Mouse (Mus musculus) cerebellum, adult 2 months (tissue): ENCODE data around the gene Olfr1307. TPM values are rescaled to one million over a fixed set of nuclear protein-coding genes. Genes with fewer than 3 reads are reported as not detected.

Experiments
- DNase-seq, 2 experiments: peaks; one replicate each; pipeline ENCODE4 v3.0.0; 2021
- H3K27ac ChIP-seq: fragments of 200-500 bp; 2 replicates; pipeline ENCODE4 v1.5.1; 2012; ENCODE audit warnings: low read length, control low read depth, inconsistent platforms; ENCODE audit not compliant: insufficient read depth
- H3K27me3 ChIP-seq: fragments of 200-500 bp; 2 replicates; pipeline ENCODE4 v1.6.1; 2012; ENCODE audit warnings: inconsistent platforms, mild to moderate bottlenecking, low read length, moderate library complexity; ENCODE audit not compliant: control insufficient read depth, insufficient read depth
- H3K4me1 ChIP-seq: fragments of 200-500 bp; 2 replicates; pipeline ENCODE4 v1.6.1; 2011; ENCODE audit warnings: low read length; ENCODE audit not compliant: control insufficient read depth, insufficient read depth
- H3K4me3 ChIP-seq: fragments of 200-500 bp; replicated peaks from 2 replicates; pipeline ENCODE3; 2011; ENCODE audit warnings: mild to moderate bottlenecking, low read depth, low read length, control low read depth; ENCODE audit not compliant: insufficient read depth
- CTCF ChIP-seq: fragments of 200-500 bp; IDR thresholded peaks from 2 replicates; pipeline ENCODE4 v1.5.1; 2011; ENCODE audit warnings: low read depth, mild to moderate bottlenecking, control low read depth, low read length, moderate library complexity, borderline replicate concordance; ENCODE audit not compliant: insufficient read depth
- POLR2A ChIP-seq: fragments of 200-500 bp; IDR thresholded peaks from 2 replicates; pipeline ENCODE4 v1.6.1; 2011; ENCODE audit warnings: low read length, control low read depth, borderline replicate concordance; ENCODE audit not compliant: insufficient read depth
- WGBS: fragments of 180-500 bp; shearing (Covaris S2); methylation state at CpG from one replicate; pipeline ENCODE4 v1.1.7; 2018; 5-methylcytosine and 5-hydroxymethylcytosine counted together
- polyA plus RNA-seq: library from polyadenylated mRNA; depleted of rRNA; stranded (reverse); fragments of >200 nt; gene quantifications from 2 replicates; pipeline ENCODE4 v1.2.3, GENCODE M21; 2012; rRNA removed

Gene Olfr1307
- not detected in 2 replicates for polyA plus RNA-seq

DNA sequence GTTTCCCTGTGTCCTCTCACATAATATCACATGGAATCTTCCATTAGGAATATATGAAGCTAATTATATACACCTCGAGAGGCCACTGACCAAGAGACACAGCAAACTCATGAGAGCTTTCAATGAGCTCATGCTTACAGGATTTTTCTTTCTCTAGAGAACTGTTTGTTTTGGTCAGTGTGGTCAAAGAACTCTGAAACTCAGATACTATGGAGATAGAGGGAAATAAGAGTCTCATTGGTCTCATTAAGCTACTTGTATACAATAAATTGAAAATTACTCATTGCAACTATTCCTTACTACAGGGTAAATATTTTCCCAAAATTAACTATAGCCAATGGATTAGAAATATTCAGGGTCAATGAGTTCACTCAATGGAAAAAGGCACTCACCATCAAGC lies at the start of gene Olfr1307:
TSS of gene Olfr1307 (minus strand) at position 101 of the 400 bp plus-strand sequence.
- Histone ChIP-seq H3K27ac (no peak within 1 kb of the TSS), H3K4me3 (no peak within 1 kb of the TSS), H3K27me3 (no peaks in the 10 kb centered on the region), H3K4me1 (no peaks in the 10 kb centered on the region)
- DNase-seq: no peak
- 81% methylated on average over 1 of the region's 1 CpGs for WGBS
- TF ChIP-seq POLR2A (no peak), CTCF (no peak)

DNA sequence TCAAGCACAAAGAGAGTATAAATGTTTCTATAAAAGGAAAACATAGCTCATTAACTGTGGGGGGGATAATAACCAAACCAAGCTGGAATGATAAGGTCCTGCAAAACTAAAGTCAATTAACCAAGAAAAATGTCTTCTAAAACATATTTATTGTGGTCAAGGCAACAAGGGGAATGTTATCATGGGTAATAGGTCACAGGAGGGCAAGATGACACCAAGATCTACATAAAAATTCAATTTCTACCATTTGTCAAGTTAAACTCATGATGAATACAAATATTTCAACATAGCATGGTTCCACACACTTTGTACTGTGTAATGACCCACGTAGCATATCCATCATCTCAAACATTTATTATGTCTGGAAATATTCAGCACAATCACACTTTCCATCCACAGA lies 40.9 kb upstream of the Olfr1307 start, which contains the start of gene Olfr1309:
TSS of gene Olfr1309 (minus strand) at position 101 of the 400 bp plus-strand sequence.
- 57% methylated on average over 1 of the region's 1 CpGs for WGBS
- no peak for TF ChIP-seq POLR2A
- DNase-seq: no peak
- H3K27me3 ChIP-seq: no peaks in the 10 kb centered on the region
- H3K27ac ChIP-seq: no peak within 1 kb of the TSS
- H3K4me1 ChIP-seq: no peaks in the 10 kb centered on the region
- no peak within 1 kb of the TSS for H3K4me3 ChIP-seq

- H3K27me3 ChIP-seq: no peaks in the 10 kb centered on the region
- TF ChIP-seq CTCF (no peak), POLR2A (no peak)
- 29% methylated on average over 1 of the region's 1 CpGs for WGBS
- no peaks in the 10 kb centered on the region for H3K4me1 ChIP-seq
- H3K27ac ChIP-seq: no peak within 1 kb of the TSS
- no peak within 1 kb of the TSS for H3K4me3 ChIP-seq
- no peak for DNase-seq
Observed at GRCm38 (mm10) chr2:111964844-111965243, 15.6 kb upstream of the Olfr1307 start, which contains the start of gene Olfr1308. Gene Olfr1308 (minus strand): TSS chr2:111964944.

DNA sequence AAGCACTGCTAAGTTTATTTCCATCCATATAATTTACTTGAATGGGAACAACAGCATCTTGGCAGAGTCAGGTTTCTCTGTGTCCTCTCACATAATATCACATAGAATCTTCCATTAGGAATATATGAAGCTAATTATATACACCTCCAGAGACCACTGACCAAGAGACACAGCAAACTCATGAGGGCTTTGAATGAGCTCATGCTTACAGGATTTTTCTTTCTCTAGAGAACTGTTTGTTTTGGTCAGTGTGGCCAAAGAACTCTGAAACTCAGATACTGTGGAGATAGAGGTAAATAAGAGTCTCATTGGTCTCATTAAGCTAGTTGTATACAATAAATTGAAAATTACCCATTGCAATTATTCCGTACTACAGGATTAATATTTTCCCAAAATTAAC lies 33.1 kb downstream of the Olfr1307 start, which contains the start of gene Olfr1306:
TSS of gene Olfr1306 (minus strand) at position 101 of the 400 bp plus-strand sequence.
- TF ChIP-seq CTCF (no peak), POLR2A (no peak)
- DNase-seq: no peak
- H3K4me3 ChIP-seq: no peak within 1 kb of the TSS
- no peaks in the 10 kb centered on the region for H3K27me3 ChIP-seq
- H3K27ac ChIP-seq: no peak within 1 kb of the TSS
- no peaks in the 10 kb centered on the region for H3K4me1 ChIP-seq
- WGBS: 88% methylated on average over 1 of the region's 1 CpGs

Other genes starting within 250 kb of the Olfr1307 start
- not detected in 2 replicates for gene Olfr1301, start 198.4 kb downstream of the Olfr1307 start, polyA plus RNA-seq
- gene Olfr1302, start 172.0 kb downstream of the Olfr1307 start, polyA plus RNA-seq: not detected in 2 replicates
- gene Olfr1303, start 129.1 kb downstream of the Olfr1307 start, polyA plus RNA-seq: not detected in 2 replicates
- gene Olfr1305, start 72.3 kb downstream of the Olfr1307 start, polyA plus RNA-seq: not detected in 2 replicates
- not detected in 2 replicates for gene Olfr1306, start 33.2 kb downstream of the Olfr1307 start, polyA plus RNA-seq
- not detected in 2 replicates for gene Olfr1308, start 15.5 kb upstream of the Olfr1307 start, polyA plus RNA-seq
- not detected in 2 replicates for gene Olfr1309, start 40.8 kb upstream of the Olfr1307 start, polyA plus RNA-seq
- gene Olfr1310, start 63.3 kb upstream of the Olfr1307 start, polyA plus RNA-seq: not detected in 2 replicates
- gene Olfr1311, start 75.0 kb upstream of the Olfr1307 start, polyA plus RNA-seq: not detected in 2 replicates
- gene Olfr1312, start 100.8 kb upstream of the Olfr1307 start, polyA plus RNA-seq: not detected in 2 replicates
- gene Olfr1313, start 128.4 kb upstream of the Olfr1307 start, polyA plus RNA-seq: not detected in 2 replicates
- gene Olfr1314, start 147.3 kb upstream of the Olfr1307 start, polyA plus RNA-seq: not detected in 2 replicates
- not detected in 2 replicates for gene Olfr1315-ps1, start 166.0 kb upstream of the Olfr1307 start, polyA plus RNA-seq
- gene Olfr1316, start 185.5 kb upstream of the Olfr1307 start, polyA plus RNA-seq: not detected in 2 replicates
- gene Olfr1317, start 190.9 kb upstream of the Olfr1307 start, polyA plus RNA-seq: not detected in 2 replicates
- gene Olfr1318, start 204.8 kb upstream of the Olfr1307 start, polyA plus RNA-seq: not detected in 2 replicates